Mouse (Mus musculus) bone marrow, adult 2 months (tissue): ENCODE measurements around the gene Zfp768. TPM values are rescaled to one million over a fixed set of nuclear protein-coding genes. Genes with fewer than 3 reads are reported as not detected.
"Not testable (repeated sequence)": the region's sequence is repeated elsewhere in the genome, so short reads cannot be mapped to it uniquely, and the experiment has no call there.

ENCODE experiments used
- H3K27ac ChIP-seq: fragments of 200-500 bp; 2 replicates; pipeline ENCODE4 v1.5.1; 2012; ENCODE audit warnings: low read depth, mild to moderate bottlenecking, control low read depth, inconsistent platforms, low read length; ENCODE audit not compliant: control insufficient read depth, poor library complexity, insufficient read depth
- H3K4me1 ChIP-seq: fragments of 200-500 bp; 2 replicates; pipeline ENCODE4 v1.6.1; 2011; ENCODE audit warnings: low read length; ENCODE audit not compliant: control insufficient read depth, insufficient read depth
- H3K4me3 ChIP-seq: fragments of 200-500 bp; replicated peaks from 2 replicates; pipeline ENCODE3; 2011; ENCODE audit warnings: mild to moderate bottlenecking, low read depth, low read length, control low read depth; ENCODE audit not compliant: control insufficient read depth
- CTCF ChIP-seq: fragments of 200-500 bp; IDR thresholded peaks from 2 replicates; pipeline ENCODE4 v1.5.1; 2011; ENCODE audit warnings: low read length, control low read depth; ENCODE audit not compliant: control insufficient read depth, insufficient read depth
- POLR2A ChIP-seq: fragments of 200-500 bp; IDR thresholded peaks from 2 replicates; pipeline ENCODE4 v1.6.1; 2011; ENCODE audit warnings: low read depth, mild to moderate bottlenecking, control low read depth, low read length, borderline replicate concordance; ENCODE audit not compliant: control insufficient read depth
- WGBS: fragments of 180-500 bp; shearing (Covaris S2); methylation state at CpG from one replicate; pipeline ENCODE4 v1.1.7; 2018; 5-methylcytosine and 5-hydroxymethylcytosine counted together
- polyA plus RNA-seq: library from polyadenylated mRNA; stranded (reverse); fragments of >200 nt; gene quantifications from 2 replicates; pipeline ENCODE4 v1.2.4, GENCODE M21; 2011; ENCODE audit warnings: low replicate concordance; ENCODE audit not compliant: missing spikeins, insufficient read depth, insufficient read length

Zfp768 gene
- polyA plus RNA-seq, 1 experiment, result 5.1 TPM

- no peak overlapping the region for H3K4me3 ChIP-seq
- WGBS, result 40% methylated on average over 6 of the region's 6 CpGs
- TF ChIP-seq POLR2A, result no peak
- H3K27ac ChIP-seq, result no peak overlapping the region
- H3K4me1 ChIP-seq, result no peaks in the 10 kb centered on the region; the same call in 1 of the 2 replicates
Measured at GRCm38 (mm10) chr7:127378310-127378921, 33.0 kb upstream of the Zfp768 start.

- peak; percentile 68 for TF ChIP-seq CTCF
- WGBS, result under 1% methylated on average over 49 of the region's 49 CpGs
Measured at GRCm38 (mm10) chr7:127375271-127376245, 30.2 kb upstream of the Zfp768 start, which contains the start of gene Zfp747. Gene Zfp747 (minus strand): TSS chr7:127376050.

GRCm38 (mm10) chr7:127371870-127372269 lies 26.5 kb upstream of the Zfp768 start:
- not testable (repeated sequence) for H3K4me1 ChIP-seq, H3K4me3 ChIP-seq, H3K27ac ChIP-seq
- WGBS, result 87% methylated on average over 3 of the region's 3 CpGs

More at GRCm38 (mm10) chr7:127375271-127376245, 30.2 kb upstream of the Zfp768 start, which contains the start of gene Zfp747:
- peak within 1 kb of the TSS; percentile 96 for H3K4me3 ChIP-seq
- peak within 1 kb of the TSS; percentile 28 for H3K27ac ChIP-seq
- not testable (repeated sequence) for H3K4me1 ChIP-seq

GRCm38 (mm10) chr7:127371213-127371612 lies 25.8 kb upstream of the Zfp768 start:
- TF ChIP-seq CTCF, result no peak
- TF ChIP-seq POLR2A, result no peak
- whole genome bisulfite sequencing, result 50% methylated on average over 2 of the region's 2 CpGs
- no peak overlapping the region for H3K27ac ChIP-seq

GRCm38 (mm10) chr7:127366249-127366648 lies 20.9 kb upstream of the Zfp768 start:
- TF ChIP-seq POLR2A (no peak), CTCF (no peak)
- Histone ChIP-seq H3K4me3 (no peak overlapping the region), H3K27ac (no peak overlapping the region), H3K4me1 (no peaks in the 10 kb centered on the region)
- WGBS, result 92% methylated on average over 3 of the region's 3 CpGs

More at GRCm38 (mm10) chr7:127371213-127371612, 25.8 kb upstream of the Zfp768 start:
- Histone ChIP-seq H3K4me1 (no peaks in the 10 kb centered on the region; the same call in 1 of the 2 replicates), H3K4me3 (no peak overlapping the region)

- H3K4me1 ChIP-seq, result no peaks in the 10 kb centered on the region
- TF ChIP-seq CTCF (no peak), POLR2A (no peak)
- no peak overlapping the region for H3K27ac ChIP-seq
- H3K4me3 ChIP-seq, result no peak overlapping the region
- 88% methylated on average over 4 of the region's 4 CpGs for WGBS
Measured at GRCm38 (mm10) chr7:127364166-127364565, 18.8 kb upstream of the Zfp768 start.

GRCm38 (mm10) chr7:127363475-127363921 lies 18.1 kb upstream of the Zfp768 start:
- 21% methylated on average over 24 of the region's 24 CpGs for WGBS
- H3K4me1 ChIP-seq, result no peaks in the 10 kb centered on the region
- H3K4me3 ChIP-seq, result no peak overlapping the region
- no peak for TF ChIP-seq CTCF
- no peak for TF ChIP-seq POLR2A
- H3K27ac ChIP-seq, result no peak overlapping the region

- not testable (repeated sequence) for H3K4me3 ChIP-seq, H3K4me1 ChIP-seq, H3K27ac ChIP-seq
- WGBS, result 17% methylated on average over 13 of the region's 13 CpGs
Measured at GRCm38 (mm10) chr7:127362418-127362817, 17.0 kb upstream of the Zfp768 start.
